Mouse (Mus musculus): ENCODE results near the gene Bcar3. TPM values are rescaled to one million over a fixed set of nuclear protein-coding genes. Genes with fewer than 3 reads are reported as not detected.

The Bcar3 gene
- polyA plus RNA-seq, 1 experiment from 2014 or later = 33.8 TPM

GRCm38 (mm10) chr3:122518231-122518736 lies 224.3 kb downstream of the Bcar3 start:
- 53% methylated on average over 9 of the region's 9 CpGs for WGBS
- peaks cover 44% of the 10 kb centered on the region; the same call in 1 of the 2 replicates for H3K36me3 ChIP-seq (ENCODE audit: control insufficient read depth, insufficient read depth)
- ATAC-seq = no peak

GRCm38 (mm10) chr3:122519082-122519481 lies 225.1 kb downstream of the Bcar3 start:
- no peak overlapping the region for H3K9ac ChIP-seq (ENCODE audit: low read depth, low read length)
- H3K27me3 ChIP-seq (replicated peaks; ENCODE audit: control insufficient read depth, insufficient read depth, low read length) = no peaks in the 10 kb centered on the region
- H3K36me3 ChIP-seq (ENCODE audit: control insufficient read depth, insufficient read depth) = peaks cover 52% of the 10 kb centered on the region; the same call in 1 of the 2 replicates
- no peak overlapping the region for H3K4me2 ChIP-seq (replicated peaks; ENCODE audit: low read depth)
- H3K4me3 ChIP-seq (ENCODE audit: low read depth, low read length) = no peak overlapping the region
- WGBS = 65% methylated on average over 13 of the region's 13 CpGs
- no peak overlapping the region for H3K27ac ChIP-seq (ENCODE audit: low read depth, low read length)
- ATAC-seq = no peak
- H3K9me3 ChIP-seq (ENCODE audit: control insufficient read depth) = no peaks in the 10 kb centered on the region
- no peak for TF ChIP-seq CTCF (IDR thresholded peaks at IDR 0.05; ENCODE audit: low read depth)
- H3K4me1 ChIP-seq (replicated peaks; ENCODE audit: control insufficient read depth, insufficient read depth, low read length) = peaks cover 4% of the 10 kb centered on the region; the same call in 1 of the 2 replicates

More at GRCm38 (mm10) chr3:122518231-122518736, 224.3 kb downstream of the Bcar3 start:
- H3K9ac ChIP-seq (ENCODE audit: low read depth, low read length) = no peak overlapping the region
- H3K27me3 ChIP-seq (replicated peaks; ENCODE audit: control insufficient read depth, insufficient read depth, low read length) = no peaks in the 10 kb centered on the region
- no peak overlapping the region for H3K4me3 ChIP-seq (ENCODE audit: low read depth, low read length)
- no peak overlapping the region for H3K27ac ChIP-seq (ENCODE audit: low read depth, low read length)
- H3K9me3 ChIP-seq (ENCODE audit: control insufficient read depth) = no peaks in the 10 kb centered on the region
- TF ChIP-seq CTCF (IDR thresholded peaks at IDR 0.05; ENCODE audit: low read depth) = no peak
- peaks cover 4% of the 10 kb centered on the region; the same call in 1 of the 2 replicates for H3K4me1 ChIP-seq (replicated peaks; ENCODE audit: control insufficient read depth, insufficient read depth, low read length)
- no peak overlapping the region for H3K4me2 ChIP-seq (replicated peaks; ENCODE audit: low read depth)

DNA sequence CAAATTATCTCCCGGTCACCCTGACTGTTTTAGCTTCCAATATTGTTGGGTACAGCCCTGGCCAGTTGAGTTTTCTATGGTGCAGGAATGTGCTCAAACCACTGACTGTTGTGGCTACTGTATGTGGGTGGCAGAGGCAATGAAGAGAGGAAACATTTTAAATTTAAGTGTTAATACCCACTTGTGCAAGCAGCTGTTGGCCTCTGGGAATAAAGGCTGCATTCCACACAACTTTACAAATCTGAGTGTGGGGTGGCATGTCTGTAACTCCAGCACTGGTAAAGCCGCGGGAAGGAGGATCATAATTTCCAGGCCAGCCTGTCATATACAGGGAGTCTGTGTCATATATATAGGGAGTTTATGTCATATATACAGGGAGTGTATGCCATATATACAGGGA lies 226.4 kb downstream of the Bcar3 start:
- no peak for ATAC-seq
- WGBS = 76% methylated on average over 3 of the region's 3 CpGs
- no peak overlapping the region for H3K4me2 ChIP-seq (replicated peaks; ENCODE audit: low read depth)
- H3K9me3 ChIP-seq (ENCODE audit: control insufficient read depth) = no peaks in the 10 kb centered on the region
- H3K36me3 ChIP-seq (ENCODE audit: control insufficient read depth, insufficient read depth) = peaks cover 65% of the 10 kb centered on the region
- no peak for TF ChIP-seq CTCF (IDR thresholded peaks at IDR 0.05; ENCODE audit: low read depth)
- H3K9ac ChIP-seq (ENCODE audit: low read depth, low read length) = no peak overlapping the region
- peaks cover 4% of the 10 kb centered on the region; the same call in 1 of the 2 replicates for H3K4me1 ChIP-seq (replicated peaks; ENCODE audit: control insufficient read depth, insufficient read depth, low read length)
- H3K27ac ChIP-seq (ENCODE audit: low read depth, low read length) = peak overlapping the region; percentile 75
- no peak overlapping the region for H3K4me3 ChIP-seq (ENCODE audit: low read depth, low read length)
- H3K27me3 ChIP-seq (replicated peaks; ENCODE audit: control insufficient read depth, insufficient read depth, low read length) = no peaks in the 10 kb centered on the region

DNA sequence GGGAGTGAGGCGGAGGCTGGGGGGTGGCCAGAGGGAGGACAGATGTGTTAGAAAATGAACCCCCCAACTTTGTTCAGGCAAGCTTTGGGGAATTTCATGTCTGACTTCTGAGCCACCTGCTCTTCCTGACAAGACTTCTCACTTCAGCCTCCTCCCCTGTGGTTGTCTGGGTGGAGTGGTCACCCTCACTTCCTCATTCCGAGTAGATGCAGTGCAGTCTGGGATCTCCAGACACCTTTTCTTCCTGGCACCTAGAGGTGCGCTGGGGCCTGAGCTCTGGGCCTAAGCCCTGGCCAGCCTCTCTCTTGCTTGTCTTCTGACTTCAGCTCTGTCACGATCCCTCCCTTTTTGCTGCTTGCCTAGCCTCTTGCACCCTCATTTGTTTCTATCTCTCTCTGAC lies 226.9 kb downstream of the Bcar3 start:
- no peak for TF ChIP-seq CTCF (IDR thresholded peaks at IDR 0.05; ENCODE audit: low read depth)
- Histone ChIP-seq H3K4me1 (replicated peaks; ENCODE audit: control insufficient read depth, insufficient read depth, low read length) (peaks cover 3% of the 10 kb centered on the region; the same call in 1 of the 2 replicates), H3K27me3 (replicated peaks; ENCODE audit: control insufficient read depth, insufficient read depth, low read length) (no peaks in the 10 kb centered on the region), H3K36me3 (ENCODE audit: control insufficient read depth, insufficient read depth) (peaks cover 68% of the 10 kb centered on the region), H3K4me2 (replicated peaks; ENCODE audit: low read depth) (no peak overlapping the region), H3K9ac (ENCODE audit: low read depth, low read length) (no peak overlapping the region), H3K4me3 (ENCODE audit: low read depth, low read length) (no peak overlapping the region), H3K27ac (ENCODE audit: low read depth, low read length) (peak overlapping the region; percentile 75), H3K9me3 (ENCODE audit: control insufficient read depth) (no peaks in the 10 kb centered on the region)
- ATAC-seq = peak; percentile 46
- WGBS = 76% methylated on average over 4 of the region's 4 CpGs

- Histone ChIP-seq H3K27me3 (replicated peaks; ENCODE audit: control insufficient read depth, insufficient read depth, low read length) (no peaks in the 10 kb centered on the region), H3K4me2 (replicated peaks; ENCODE audit: low read depth) (no peak overlapping the region), H3K4me3 (ENCODE audit: low read depth, low read length) (no peak overlapping the region), H3K9ac (ENCODE audit: low read depth, low read length) (no peak overlapping the region), H3K27ac (ENCODE audit: low read depth, low read length) (peak overlapping the region; percentile 75; the same call in 1 of the 2 replicates), H3K36me3 (ENCODE audit: control insufficient read depth, insufficient read depth) (peaks cover 70% of the 10 kb centered on the region), H3K9me3 (ENCODE audit: control insufficient read depth) (no peaks in the 10 kb centered on the region), H3K4me1 (replicated peaks; ENCODE audit: control insufficient read depth, insufficient read depth, low read length) (no peaks in the 10 kb centered on the region; the same call in 1 of the 2 replicates)
- peak; percentile 78 for ATAC-seq
- no peak for TF ChIP-seq CTCF (IDR thresholded peaks at IDR 0.05; ENCODE audit: low read depth)
- 22% methylated on average over 1 of the region's 1 CpGs for WGBS
Measured at GRCm38 (mm10) chr3:122521294-122521693, 227.4 kb downstream of the Bcar3 start.

- ATAC-seq = no peak
- Histone ChIP-seq H3K36me3 (ENCODE audit: control insufficient read depth, insufficient read depth) (peaks cover 64% of the 10 kb centered on the region), H3K27me3 (replicated peaks; ENCODE audit: control insufficient read depth, insufficient read depth, low read length) (no peaks in the 10 kb centered on the region), H3K4me1 (replicated peaks; ENCODE audit: control insufficient read depth, insufficient read depth, low read length) (no peaks in the 10 kb centered on the region), H3K27ac (ENCODE audit: low read depth, low read length) (no peak overlapping the region), H3K4me2 (replicated peaks; ENCODE audit: low read depth) (no peak overlapping the region), H3K9me3 (ENCODE audit: control insufficient read depth) (no peaks in the 10 kb centered on the region), H3K9ac (ENCODE audit: low read depth, low read length) (no peak overlapping the region), H3K4me3 (ENCODE audit: low read depth, low read length) (no peak overlapping the region)
- WGBS = 49% methylated on average over 3 of the region's 3 CpGs
- no peak for TF ChIP-seq CTCF (IDR thresholded peaks at IDR 0.05; ENCODE audit: low read depth)
Measured at GRCm38 (mm10) chr3:122528477-122528876, 234.5 kb downstream of the Bcar3 start.

Data from intestine, postnatal 0 days (tissue).